10 mouse cellular contexts compared by ENCODE assay signal in genomic region chr10:20776640-20777413, GRCm38 (mm10). TPM values are rescaled to one million over a fixed set of nuclear protein-coding genes. Genes with fewer than 3 reads are reported as not detected.
DNase-seq lines count a peak whose midpoint lies in the region; ATAC-seq and TF ChIP-seq lines count a peak whose summit lies in the region.
"Had no signal": no experiment of that assay in that cellular context is flagged by ENCODE, and none has a peak within 500 bp of the region (broad histone marks: within the 10 kb centered on the region; RNA-seq: fewer than 3 reads in every experiment).

No protein-coding gene starts in this region.

- DNase-seq in heart, adult 2 months: no peak
- peak; percentile 72 for DNase-seq in 416B (ENCODE audit: low read depth)
- DNase-seq in MEL-GATA-1-ER (ENCODE audit: extremely low read depth, low read depth): peak; percentile 29
- DNase-seq in lung, embryonic 14.5 days: peak; percentile 81
- DNase-seq in urinary bladder, postnatal 4 days (ENCODE audit: low spot score in 2 of 2): no peak
- DNase-seq: cerebellum, adult 18-20 months; right cerebral cortex, postnatal 14 days; thymus, adult 2 months had no signal

- no peaks in the 10 kb centered on the region for H3K27me3 ChIP-seq in heart, embryonic 15.5 days
- H3K27me3 ChIP-seq in heart, adult 2 months (ENCODE audit: control insufficient read depth, insufficient read depth, low read length): no peaks in the 10 kb centered on the region
- no peaks in the 10 kb centered on the region for H3K27me3 ChIP-seq in lung, embryonic 14.5 days (ENCODE audit: insufficient read depth, low read length)
- H3K27me3 ChIP-seq in intestine, postnatal 0 days (replicated peaks; ENCODE audit: control insufficient read depth, insufficient read depth, low read length): no peaks in the 10 kb centered on the region

- no peaks in the 10 kb centered on the region for H3K79me2 ChIP-seq in heart, adult 2 months (replicated peaks; ENCODE audit: control insufficient read depth, insufficient read depth, low read length)

- peak overlapping the region; percentile 41 for H3K4me2 ChIP-seq in heart, embryonic 15.5 days
- peak overlapping the region; percentile 27; the same call in 1 of the 2 replicates for H3K4me2 ChIP-seq in lung, embryonic 14.5 days
- no peak overlapping the region; the same call in 1 of the 2 replicates for H3K4me2 ChIP-seq in intestine, postnatal 0 days (replicated peaks; ENCODE audit: low read depth)

- H3K36me3 ChIP-seq in heart, embryonic 15.5 days: no peaks in the 10 kb centered on the region
- no peaks in the 10 kb centered on the region for H3K36me3 ChIP-seq in heart, adult 2 months (ENCODE audit: control insufficient read depth, insufficient read depth, low read length)
- no peaks in the 10 kb centered on the region for H3K36me3 ChIP-seq in lung, embryonic 14.5 days (ENCODE audit: insufficient read depth)
- no peaks in the 10 kb centered on the region for H3K36me3 ChIP-seq in intestine, postnatal 0 days (ENCODE audit: control insufficient read depth, insufficient read depth)

- no peak overlapping the region for H3K4me3 ChIP-seq in heart, embryonic 15.5 days
- H3K4me3 ChIP-seq in heart, adult 2 months: no peak overlapping the region
- H3K4me3 ChIP-seq in lung, embryonic 14.5 days (ENCODE audit: low read depth, low read length): no peak overlapping the region
- H3K4me3 ChIP-seq in intestine, postnatal 0 days (ENCODE audit: low read depth, low read length): no peak overlapping the region

- intact Hi-C loops in heart, adult 2 months (cut with DNase I): no loop called here

- no peaks in the 10 kb centered on the region for H3K9me3 ChIP-seq in heart, embryonic 15.5 days (replicated peaks)
- no peaks in the 10 kb centered on the region for H3K9me3 ChIP-seq in lung, embryonic 14.5 days (ENCODE audit: low read depth, low read length)
- H3K9me3 ChIP-seq in intestine, postnatal 0 days (ENCODE audit: control insufficient read depth): no peaks in the 10 kb centered on the region

- 46% methylated on average over 11 of the region's 11 CpGs for WGBS in heart, embryonic 15.5 days
- WGBS in heart, adult 2 months: 38% methylated on average over 11 of the region's 11 CpGs
- 53% methylated on average over 11 of the region's 11 CpGs for WGBS in lung, embryonic 14.5 days
- 61% methylated on average over 11 of the region's 11 CpGs for WGBS in intestine, postnatal 0 days

- no peak for ATAC-seq in heart, embryonic 15.5 days (replicated peaks; ENCODE audit: insufficient number of reproducible peaks, insufficient read depth, low FRiP score, low read depth)
- no peak for ATAC-seq in lung, embryonic 14.5 days (ENCODE audit: insufficient read depth)
- ATAC-seq in intestine, postnatal 0 days: no peak

- no peak overlapping the region for H3K27ac ChIP-seq in heart, embryonic 15.5 days
- no peak overlapping the region for H3K27ac ChIP-seq in heart, adult 2 months
- no peak overlapping the region for H3K27ac ChIP-seq in lung, embryonic 14.5 days (ENCODE audit: low read depth)
- no peak overlapping the region for H3K27ac ChIP-seq in intestine, postnatal 0 days (ENCODE audit: low read depth, low read length)

- H3K4me1 ChIP-seq in heart, embryonic 15.5 days (replicated peaks): peaks cover 7% of the 10 kb centered on the region; the same call in 1 of the 2 replicates
- peaks cover 2% of the 10 kb centered on the region for H3K4me1 ChIP-seq in heart, adult 2 months (ENCODE audit: control insufficient read depth, insufficient read depth, low read length)
- H3K4me1 ChIP-seq in lung, embryonic 14.5 days (ENCODE audit: insufficient read depth): no peaks in the 10 kb centered on the region
- no peaks in the 10 kb centered on the region for H3K4me1 ChIP-seq in intestine, postnatal 0 days (replicated peaks; ENCODE audit: control insufficient read depth, insufficient read depth, low read length)

- no peak for TF ChIP-seq EP300 in heart, adult 2 months (IDR thresholded peaks at IDR 0.05; ENCODE audit: insufficient read depth, low read depth, low read length)

- no peak overlapping the region for H3K9ac ChIP-seq in heart, embryonic 15.5 days
- no peak overlapping the region for H3K9ac ChIP-seq in heart, adult 2 months (ENCODE audit: low read depth, low read length)
- H3K9ac ChIP-seq in lung, embryonic 14.5 days: no peak overlapping the region
- no peak overlapping the region for H3K9ac ChIP-seq in intestine, postnatal 0 days (ENCODE audit: low read depth, low read length)

- TF ChIP-seq CTCF in heart, adult 2 months (IDR thresholded peaks at IDR 0.05): no peak
- TF ChIP-seq CTCF in lung, embryonic 14.5 days (IDR thresholded peaks at IDR 0.05; ENCODE audit: low read depth): no peak
- TF ChIP-seq CTCF in intestine, postnatal 0 days (IDR thresholded peaks at IDR 0.05; ENCODE audit: low read depth): no peak

- no peak for TF ChIP-seq POLR2A in heart, adult 2 months (IDR thresholded peaks at IDR 0.05; ENCODE audit: insufficient read depth, low read depth, low read length)

RNA-seq across cellular contexts. Expression of gene Pde7b, which starts 51.9 kb away (rescaled TPM):
- 5.4 and 6.7 TPM in 2 replicates for polyA plus RNA-seq in heart, embryonic 15.5 days (2015; fragmentation: Nextera tagmentation; extraction: Ambion mirVana)
- 10 to 100 TPM; 53.1 to 57.0 TPM for total RNA-seq in heart, adult 2 months (2021)
- 11.7 and 23.0 TPM in 2 replicates for polyA plus RNA-seq in heart, adult 2 months (2012; rRNA removed)
- 3.3 TPM in 2 replicates for polyA plus RNA-seq in lung, embryonic 14.5 days (2014; fragmentation: Nextera tagmentation; extraction: Ambion mirVana)
- 1.5 and 2.8 TPM in 2 replicates for polyA plus RNA-seq in intestine, postnatal 0 days (2015; fragmentation: Nextera tagmentation; extraction: Ambion mirVana)

Comparison
In these comparisons a context has a peak if more than half of its experiments do, and no peak if none do; other contexts are left out.
1. DNase-seq: peak in 416B (single experiment), MEL-GATA-1-ER (single experiment) and lung, embryonic 14.5 days (single experiment); none in heart, adult 2 months (0 of 2) and urinary bladder, postnatal 4 days (0 of 2).